Mouse (Mus musculus) left cerebral cortex, postnatal 36 days (tissue): ENCODE measurements around the gene Qpctl. TPM values are rescaled to one million over a fixed set of nuclear protein-coding genes. Genes with fewer than 3 reads are reported as not detected.
A peak's percentile ranks its signal among the peaks of the same experiment; 100 is the strongest.

Experiments used
- DNase-seq, 2 experiments: peaks; one replicate each; pipeline ENCODE4 v3.0.0; 2021 to 2022; ENCODE audit warnings: low spot score in 2 of 2, mixed read lengths in 1 of 2
- intact Hi-C: fragments of 180-260 bp; cut with DNase I; formaldehyde crosslinking; loops from one replicate; pipeline ENCODE4 v1.15.1; 2025
- microRNA-seq: library from miRNA; unstranded; fragments of <30 nt; microRNA quantifications from one replicate; pipeline ENCODE4 v1.2.0, GENCODE M21; 2022
- total RNA-seq, 2 experiments: library from RNA; stranded (reverse); gene quantifications; 2 replicates each; pipeline ENCODE4 v1.2.3; 2021

The Qpctl gene
- total RNA-seq, 2 experiments from 2014 or later, result 14.6 to 17.3 TPM

DNA sequence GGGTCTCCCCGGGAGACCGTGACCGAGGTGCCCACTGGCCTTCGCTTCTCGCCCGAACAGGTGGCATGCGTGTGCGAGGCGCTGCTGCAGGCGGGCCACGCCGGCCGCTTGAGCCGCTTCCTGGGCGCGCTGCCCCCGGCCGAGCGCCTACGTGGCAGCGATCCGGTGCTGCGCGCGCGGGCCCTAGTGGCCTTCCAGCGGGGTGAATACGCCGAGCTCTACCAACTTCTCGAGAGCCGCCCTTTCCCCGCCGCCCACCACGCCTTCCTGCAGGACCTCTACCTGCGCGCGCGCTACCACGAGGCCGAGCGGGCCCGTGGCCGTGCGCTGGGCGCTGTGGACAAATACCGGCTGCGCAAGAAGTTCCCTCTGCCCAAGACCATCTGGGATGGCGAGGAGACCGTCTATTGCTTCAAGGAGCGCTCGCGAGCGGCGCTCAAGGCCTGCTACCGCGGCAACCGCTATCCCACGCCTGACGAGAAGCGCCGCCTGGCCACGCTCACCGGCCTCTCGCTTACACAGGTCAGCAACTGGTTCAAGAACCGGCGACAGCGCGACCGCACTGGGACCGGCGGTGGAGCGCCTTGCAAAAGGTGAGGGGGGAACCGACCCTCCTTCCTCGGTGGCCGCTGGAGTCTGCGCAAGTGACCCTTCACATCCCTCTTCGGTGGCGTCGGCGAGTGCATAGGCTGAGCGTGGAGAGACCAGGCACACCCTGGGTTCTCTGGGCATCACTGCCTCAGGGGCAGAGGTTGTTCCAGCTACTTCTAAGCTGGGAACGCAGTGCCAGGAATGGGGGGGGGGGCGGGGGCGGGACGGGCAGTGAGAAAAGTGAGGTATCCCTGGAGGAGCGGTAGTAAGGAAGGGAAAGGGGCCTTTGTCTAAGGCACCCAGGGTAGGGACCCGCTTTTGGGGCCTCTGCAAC, 54.0 kb downstream of the Qpctl start:
- peak in 1 of 2 experiments; percentile 39 for DNase-seq
- intact Hi-C loops, result no loop called here

DNA sequence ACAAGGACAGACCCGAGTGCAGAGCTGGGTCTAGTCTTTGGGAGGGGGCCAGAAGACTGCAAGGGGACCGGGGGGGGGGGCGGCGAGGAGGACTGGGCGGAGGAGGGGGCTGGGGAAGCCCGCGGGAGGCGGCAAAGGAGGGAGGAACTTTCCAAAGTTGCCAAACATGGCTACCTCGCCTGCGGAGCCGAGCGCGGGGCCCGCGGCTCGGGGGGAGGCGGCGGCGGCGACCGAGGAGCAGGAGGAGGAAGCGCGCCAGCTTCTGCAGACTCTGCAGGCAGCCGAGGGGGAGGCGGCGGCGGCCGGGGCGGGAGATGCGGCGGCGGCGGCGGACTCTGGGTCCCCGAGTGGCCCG, 54.6 kb downstream of the Qpctl start, which contains the start of gene Six5:
TSS of gene Six5 (plus strand) at position 124 of the 355 bp plus-strand sequence.
- intact Hi-C loops, result no loop called here
- no peak for DNase-seq

DNA sequence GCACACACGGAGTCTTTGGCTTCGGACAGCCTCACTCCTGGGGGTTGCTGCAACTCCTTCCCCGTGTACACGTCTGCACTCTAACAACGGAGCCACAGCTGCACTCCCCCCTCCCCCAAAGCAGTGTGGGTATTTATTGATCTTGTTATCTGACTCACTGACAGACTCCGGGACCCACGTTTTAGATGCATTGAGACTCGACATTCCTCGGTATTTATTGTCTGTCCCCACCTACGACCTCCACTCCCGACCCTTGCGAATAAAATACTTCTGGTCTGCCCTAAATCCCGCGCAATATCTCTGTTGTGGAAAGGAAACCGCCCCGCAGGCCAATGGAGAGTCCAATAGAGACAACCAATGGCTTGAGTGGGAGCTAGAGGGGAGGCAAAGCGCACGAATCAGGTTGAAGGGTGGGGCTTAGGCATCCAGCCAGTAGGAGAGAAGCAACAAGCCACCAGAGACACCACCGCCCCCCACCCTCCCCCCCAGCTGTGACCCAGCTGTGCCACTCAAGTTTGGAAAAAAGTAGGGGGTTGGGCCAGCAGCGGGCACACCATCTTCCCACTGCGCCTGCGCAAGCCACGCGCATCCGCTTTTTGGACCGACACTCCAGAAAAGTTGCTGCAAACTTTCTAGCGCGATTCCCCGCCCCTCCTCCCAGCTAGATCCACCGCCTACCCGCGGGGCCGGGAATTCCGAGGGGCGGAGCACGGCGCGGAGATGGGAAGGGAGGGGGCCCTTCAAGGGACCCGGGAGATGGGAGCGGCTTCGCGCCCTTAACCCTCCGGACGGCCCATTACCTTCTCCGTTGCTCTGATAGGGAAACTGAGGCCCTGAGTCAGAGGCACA, 55.3 kb downstream of the Qpctl start:
- intact Hi-C loops, result loop anchor here (2.0 kb wide), 1 partner anchor 19 kb away; no protein-coding TSS in a partner anchor
- peak; percentile 80 to 83 for DNase-seq

GRCm38 (mm10) chr7:19093174-19093521, 55.9 kb downstream of the Qpctl start:
- intact Hi-C loops, result loop anchor here (2.0 kb wide), 1 partner anchor 18 kb away; no protein-coding TSS in a partner anchor

DNA sequence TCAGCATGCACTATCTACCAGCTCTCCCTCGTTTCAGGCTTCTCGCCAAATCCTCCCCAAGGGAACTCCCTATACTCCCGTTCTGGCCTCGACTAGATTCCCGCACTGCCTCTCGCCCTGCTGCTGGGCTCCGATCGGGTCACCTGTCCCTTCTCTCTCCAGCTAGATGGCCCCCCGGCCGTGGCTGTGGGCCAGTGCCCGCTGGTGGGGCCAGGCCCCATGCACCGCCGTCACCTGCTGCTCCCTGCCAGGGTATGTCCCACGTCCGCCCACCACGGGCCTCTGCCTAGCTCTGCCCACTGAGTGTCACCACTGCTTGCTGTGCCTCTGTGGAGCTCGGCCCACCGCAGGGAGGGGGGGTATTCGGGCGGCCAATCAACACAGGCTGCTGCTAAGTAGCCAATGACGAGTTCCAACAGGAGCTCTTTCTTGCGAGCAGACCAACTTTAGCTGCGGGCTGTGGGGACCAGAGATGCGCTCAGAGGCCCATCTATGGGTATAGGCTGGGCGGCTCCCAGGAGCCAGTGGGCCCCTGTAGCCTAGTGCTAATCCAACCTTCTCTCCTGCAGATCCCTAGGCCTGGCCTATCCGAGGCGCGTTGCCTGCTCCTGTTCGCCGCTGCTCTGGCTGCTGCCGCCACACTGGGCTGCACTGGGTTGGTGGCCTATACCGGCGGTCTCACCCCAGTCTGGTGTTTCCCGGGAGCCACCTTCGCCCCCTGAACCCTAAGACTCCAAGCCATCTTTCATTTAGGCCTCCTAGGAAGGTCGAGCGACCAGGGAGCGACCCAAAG, 56.5 kb downstream of the Qpctl start:
- intact Hi-C loops, result loop anchor here (2.0 kb wide), 1 partner anchor 18 kb away; no protein-coding TSS in a partner anchor
- no peak for DNase-seq

More at GRCm38 (mm10) chr7:19093174-19093521, 55.9 kb downstream of the Qpctl start:
- peak; percentile 68 to 75 for DNase-seq

DNA sequence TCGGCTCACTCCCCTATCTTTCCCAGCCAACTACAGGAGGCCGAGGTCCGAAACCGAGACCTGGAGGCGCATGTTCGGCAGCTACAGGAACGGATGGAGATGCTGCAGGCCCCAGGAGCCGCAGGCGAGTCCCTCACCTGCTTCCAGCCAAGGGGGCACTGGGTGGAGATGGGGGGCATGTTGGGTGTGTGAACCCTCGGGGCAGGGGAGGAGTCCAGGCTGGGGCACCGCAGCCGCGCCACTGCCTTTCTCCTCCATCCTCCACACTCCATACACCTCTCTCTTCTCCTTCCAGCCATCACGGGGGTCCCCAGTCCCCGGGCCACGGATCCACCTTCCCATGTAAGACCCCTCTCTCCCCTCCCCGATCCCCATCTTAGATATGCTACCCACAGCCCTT, 57.2 kb downstream of the Qpctl start:
- no peak for DNase-seq
- intact Hi-C loops, result loop anchor here (2.0 kb wide), 1 partner anchor 17 kb away; no protein-coding TSS in a partner anchor

Small RNAs within 50 kb of the gene (microRNA-seq; reads per million reads assigned to microRNA genes)
- 11,542 reads per million, percentile 96 among the genes with 10 or more reads in this experiment for gene Mir330

Other genes starting within 250 kb of the Qpctl start
- gene Ccdc61, start 238.9 kb downstream of the Qpctl start, total RNA-seq, result 10 to 100 TPM; 10.6 to 11.0 TPM
- gene Nova2, start 223.4 kb downstream of the Qpctl start, total RNA-seq, result 10 to 100 TPM; 75.3 to 88.8 TPM
- 1 to 10 TPM in 1 of 2 experiments, under 1 TPM in 1; 0.47 to 1.3 TPM for gene Nanos2, start 161.9 kb downstream of the Qpctl start, total RNA-seq
- 10 to 100 TPM; 53.5 to 55.3 TPM for gene Mypop, start 158.0 kb downstream of the Qpctl start, total RNA-seq
- 10 to 100 TPM; 46.3 to 53.5 TPM for gene Irf2bp1, start 145.2 kb downstream of the Qpctl start, total RNA-seq
- not detected for gene Foxa3, start 125.8 kb downstream of the Qpctl start, total RNA-seq
- 100 to 1,000 TPM; 126 to 129 TPM for gene Sympk, start 124.9 kb downstream of the Qpctl start, total RNA-seq
- under 1 TPM in 1 of 2 experiments, not detected in 1; 0.25 TPM for gene Rsph6a, start 94.6 kb downstream of the Qpctl start, total RNA-seq
- gene Dmwd, start 73.1 kb downstream of the Qpctl start, total RNA-seq, result 100 to 1,000 TPM; 146 to 148 TPM
- gene Dmpk, start 65.4 kb downstream of the Qpctl start, total RNA-seq, result 10 to 100 TPM; 21.4 to 40.2 TPM
- gene Six5, start 54.7 kb downstream of the Qpctl start, total RNA-seq, result 1 to 10 TPM; 1.6 to 2.6 TPM
- under 1 TPM; 0.37 to 0.41 TPM for gene Gm4969, start 30.9 kb downstream of the Qpctl start, total RNA-seq
- 10 to 100 TPM; 14.0 to 14.3 TPM for gene Fbxo46, start 29.4 kb downstream of the Qpctl start, total RNA-seq
- 10 to 100 TPM; 70.3 to 76.0 TPM for gene Snrpd2, start 431 bp upstream of the Qpctl start, total RNA-seq
- 1 to 10 TPM in 1 of 2 experiments, under 1 TPM in 1; 0.89 to 2.6 TPM for gene Gipr, start 16.8 kb upstream of the Qpctl start, total RNA-seq
- 100 to 1,000 TPM; 124 to 156 TPM for gene Eml2, start 27.1 kb upstream of the Qpctl start, total RNA-seq
- gene Gpr4, start 63.2 kb upstream of the Qpctl start, total RNA-seq, result 1 to 10 TPM; 2.1 to 4.6 TPM
- 10 to 100 TPM; 41.0 to 45.7 TPM for gene Opa3, start 79.0 kb upstream of the Qpctl start, total RNA-seq
- gene Vasp, start 122.5 kb upstream of the Qpctl start, total RNA-seq, result 10 to 100 TPM; 11.2 to 13.5 TPM
- not detected for gene Ppm1n, start 130.8 kb upstream of the Qpctl start, total RNA-seq
- gene Rtn2, start 133.3 kb upstream of the Qpctl start, total RNA-seq, result 100 to 1,000 TPM in 1 of 2 experiments, 10 to 100 TPM in 1; 98.6 to 121 TPM
- gene Fosb, start 160.8 kb upstream of the Qpctl start, total RNA-seq, result 10 to 100 TPM; 20.6 to 22.5 TPM
- gene Ercc1, start 195.5 kb upstream of the Qpctl start, total RNA-seq, result 10 to 100 TPM; 35.6 to 41.8 TPM
- gene Cd3eap, start 210.2 kb upstream of the Qpctl start, total RNA-seq, result 10 to 100 TPM; 17.3 to 17.6 TPM
- gene Ppp1r13l, start 210.5 kb upstream of the Qpctl start, total RNA-seq, result 1 to 10 TPM; 5.1 to 7.9 TPM
- gene Ercc2, start 232.7 kb upstream of the Qpctl start, total RNA-seq, result 10 to 100 TPM; 26.1 to 40.0 TPM